Mouse (Mus musculus) MEL (cell line): Measurements from ENCODE around the gene Sox10. TPM values are rescaled to one million over a fixed set of nuclear protein-coding genes. Genes with fewer than 3 reads are reported as not detected.

Source experiments
- DNase-seq: peaks from one replicate; pipeline ENCODE4 v3.0.0; 2011; ENCODE audit warnings: low read depth, low spot score
- H3K27ac ChIP-seq: 2 replicates; pipeline ENCODE4 v1.5.1; 2012; ENCODE audit warnings: low read depth, mild to moderate bottlenecking, control low read depth, low read length, moderate library complexity; ENCODE audit not compliant: control insufficient read depth
- H3K27me3 ChIP-seq, 2 experiments: fragments of 150-350 bp in 1 of 2; sonication (generic) in 1 of 2; 2 replicates each; pipeline ENCODE4 v1.6.1; 2012; ENCODE audit warnings: low read length in 2 of 2, mild to moderate bottlenecking in 2 of 2, improper control_type of control experiment in 1 of 2, moderate library complexity in 1 of 2; ENCODE audit not compliant: insufficient read depth in 2 of 2, control insufficient read depth in 1 of 2
- H3K36me3 ChIP-seq, 2 experiments: 2 replicates each; pipeline ENCODE4 v1.6.1; 2012 to 2014; ENCODE audit warnings: low read length in 2 of 2, improper control_type of control experiment in 1 of 2, inconsistent platforms in 1 of 2, mild to moderate bottlenecking in 1 of 2; ENCODE audit not compliant: insufficient read depth in 2 of 2, control insufficient read depth in 1 of 2
- H3K4me1 ChIP-seq, 2 experiments: fragments of 150-350 bp in 1 of 2; sonication (generic) in 1 of 2; 2 replicates each; pipeline ENCODE4 v1.6.1; 2012; ENCODE audit warnings: low read length in 2 of 2, improper control_type of control experiment in 1 of 2, mild to moderate bottlenecking in 1 of 2; ENCODE audit not compliant: insufficient read depth in 2 of 2, control insufficient read depth in 1 of 2
- H3K4me3 ChIP-seq, 2 experiments: fragments of 150-350 bp in 1 of 2; sonication (generic) in 1 of 2; 2 replicates each; pipeline ENCODE4 v1.5.1; 2012; ENCODE audit warnings: low read depth in 2 of 2, low read length in 2 of 2, mild to moderate bottlenecking in 2 of 2, moderate library complexity in 2 of 2, control low read depth in 1 of 2, improper control_type of control experiment in 1 of 2; ENCODE audit not compliant: control insufficient read depth in 1 of 2, insufficient read depth in 1 of 2
- H3K79me2 ChIP-seq: 2 replicates; pipeline ENCODE4 v1.6.1; 2012; ENCODE audit warnings: mild to moderate bottlenecking, low read length, moderate library complexity; ENCODE audit not compliant: control insufficient read depth, poor library complexity, insufficient read depth
- H3K9ac ChIP-seq: 2 replicates; pipeline ENCODE4 v1.6.1; 2012; ENCODE audit warnings: low read depth, mild to moderate bottlenecking, control low read depth, low read length, moderate library complexity; ENCODE audit not compliant: control insufficient read depth, poor library complexity, severe bottlenecking
- H3K9me3 ChIP-seq: fragments of 150-350 bp; sonication (generic); replicated peaks from 2 replicates; pipeline ENCODE4 v1.6.1; 2012; ENCODE audit warnings: mild to moderate bottlenecking, low read length, improper control_type of control experiment, moderate library complexity; ENCODE audit not compliant: insufficient read depth
- E2F4 ChIP-seq: IDR thresholded peaks from 2 replicates; pipeline ENCODE4 v1.6.1; 2011; ENCODE audit warnings: low read depth, low read length, improper control_type of control experiment, borderline replicate concordance
- ELF1 ChIP-seq: IDR thresholded peaks from 2 replicates; pipeline ENCODE4 v1.6.1; 2014; ENCODE audit warnings: low read depth, mild to moderate bottlenecking, inconsistent platforms, low read length, improper control_type of control experiment, moderate library complexity
- EP300 ChIP-seq, 2 experiments: IDR thresholded peaks; 2 replicates each; pipeline ENCODE4 v1.6.1; 2011; ENCODE audit warnings: improper control_type of control experiment in 2 of 2, low read length in 2 of 2, low read depth in 1 of 2, mild to moderate bottlenecking in 1 of 2
- ETS1 ChIP-seq: IDR thresholded peaks from 2 replicates; pipeline ENCODE4 v1.6.1; 2012; ENCODE audit warnings: low read depth, mild to moderate bottlenecking, inconsistent platforms, low read length, improper control_type of control experiment, moderate library complexity
- GATA1 ChIP-seq: IDR thresholded peaks from 2 replicates; pipeline ENCODE4 v1.6.1; 2011; ENCODE audit warnings: low read depth, low read length, improper control_type of control experiment
- MAFK ChIP-seq: IDR thresholded peaks from 2 replicates; pipeline ENCODE4 v1.6.1; 2011; ENCODE audit warnings: low read depth, mild to moderate bottlenecking, low read length, improper control_type of control experiment, borderline replicate concordance
- MAZ ChIP-seq: IDR thresholded peaks from 2 replicates; pipeline ENCODE4 v1.6.1; 2012; ENCODE audit warnings: low read depth, mild to moderate bottlenecking, inconsistent platforms, low read length, improper control_type of control experiment
- NELFE ChIP-seq: IDR thresholded peaks from 2 replicates; pipeline ENCODE4 v1.6.1; 2011; ENCODE audit warnings: low read depth, low read length, improper control_type of control experiment
- NRF1 ChIP-seq: IDR thresholded peaks from 2 replicates; pipeline ENCODE4 v1.6.1; 2014; ENCODE audit warnings: low read depth, mild to moderate bottlenecking, inconsistent platforms, low read length, improper control_type of control experiment, moderate library complexity; ENCODE audit not compliant: poor library complexity, insufficient read depth, severe bottlenecking
- POLR2AphosphoS5 ChIP-seq: IDR thresholded peaks from 2 replicates; pipeline ENCODE4 v1.6.1; 2012; ENCODE audit warnings: low read depth, borderline replicate concordance, mild to moderate bottlenecking, inconsistent platforms, low read length, moderate library complexity, mixed read lengths
- RAD21 ChIP-seq: IDR thresholded peaks from 2 replicates; pipeline ENCODE4 v1.6.1; 2011; ENCODE audit warnings: mild to moderate bottlenecking, low read depth, low read length, improper control_type of control experiment
- SMC3 ChIP-seq: IDR thresholded peaks from 2 replicates; pipeline ENCODE4 v1.6.1; 2011; ENCODE audit warnings: low read depth, low read length, improper control_type of control experiment
- TBP ChIP-seq: IDR thresholded peaks from 2 replicates; pipeline ENCODE4 v1.8.0; 2011; ENCODE audit warnings: low read depth, low read length, improper control_type of control experiment
- UBTF ChIP-seq: IDR thresholded peaks from 2 replicates; pipeline ENCODE4 v1.6.1; 2012; ENCODE audit warnings: low read depth, mild to moderate bottlenecking, inconsistent platforms, low read length, improper control_type of control experiment, moderate library complexity, borderline replicate concordance; ENCODE audit not compliant: insufficient read depth
- ZC3H11A ChIP-seq: IDR thresholded peaks from 2 replicates; pipeline ENCODE4 v1.6.1; 2012; ENCODE audit warnings: low read depth, mild to moderate bottlenecking, inconsistent platforms, low read length, improper control_type of control experiment
- ZKSCAN1 ChIP-seq: IDR thresholded peaks from 2 replicates; pipeline ENCODE4 v1.6.1; 2012; ENCODE audit warnings: low read depth, mild to moderate bottlenecking, inconsistent platforms, low read length, improper control_type of control experiment, moderate library complexity
- ZMIZ1 ChIP-seq: IDR thresholded peaks from 2 replicates; pipeline ENCODE4 v1.6.1; 2012; ENCODE audit warnings: low read depth, mild to moderate bottlenecking, inconsistent platforms, low read length, improper control_type of control experiment, moderate library complexity
- ZNF384 ChIP-seq: IDR thresholded peaks from 2 replicates; pipeline ENCODE4 v1.6.1; 2012; ENCODE audit warnings: low read depth, mild to moderate bottlenecking, inconsistent platforms, low read length, improper control_type of control experiment
- polyA plus RNA-seq, 2 experiments: library from polyadenylated mRNA; stranded (reverse) in 1 of 2; unstranded in 1 of 2; fragments of >175 nt in 1 of 2; fragments of >200 nt in 1 of 2; gene quantifications; 2 replicates each; pipeline versions ENCODE4 v1.2.1 to v1.2.4; 2012; ENCODE audit warnings: low replicate concordance in 2 of 2, low read depth in 1 of 2; ENCODE audit not compliant: insufficient read length in 2 of 2, insufficient read depth in 1 of 2, missing spikeins in 1 of 2
- total RNA-seq: library from RNA; depleted of rRNA; stranded (reverse); fragments of 300-350 nt; gene quantifications from 2 replicates; pipeline ENCODE4 v1.2.3, GENCODE M21; 2012

The Sox10 gene
- total and polyA plus RNA-seq, 3 experiments, result not detected

DNA sequence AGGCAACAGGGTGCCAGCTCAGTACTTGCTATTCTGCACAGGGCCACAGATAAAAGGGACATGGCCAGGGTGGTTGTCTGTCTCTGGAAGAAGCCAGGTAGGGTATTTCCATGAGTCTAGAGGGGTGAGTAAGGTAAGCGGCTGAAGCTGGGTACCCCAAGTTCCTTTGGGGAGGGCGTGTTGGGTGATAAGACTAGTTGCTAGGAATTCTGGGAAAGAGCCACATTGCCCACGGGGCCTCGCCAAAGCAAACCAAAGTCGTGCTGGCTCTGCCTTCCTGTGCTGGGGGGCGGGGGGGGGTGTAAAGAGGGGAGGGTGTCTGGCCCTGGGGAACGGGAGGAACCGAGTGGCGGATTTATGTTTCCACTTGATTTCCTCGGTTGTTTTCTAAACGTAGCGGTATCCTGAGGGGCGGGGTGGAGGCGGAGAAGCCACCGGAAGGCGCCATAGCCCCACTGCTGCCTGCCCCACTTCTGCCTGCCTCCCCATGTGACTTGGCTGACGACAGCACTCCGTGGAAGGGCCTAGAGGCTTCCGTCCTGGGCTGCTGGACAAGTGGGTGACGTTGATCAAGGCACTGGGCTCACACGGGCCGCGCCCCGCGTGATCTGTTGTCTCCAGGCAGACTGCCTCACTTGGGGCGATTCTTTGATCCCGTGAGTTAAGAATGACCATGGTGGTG is 43.9 kb upstream of the Sox10 start (continued):
- TF ChIP-seq ZC3H11A (no peak), E2F4 (no peak), MAFK (no peak)

GRCm38 (mm10) chr15:79208211-79208610 is 43.2 kb upstream of the Sox10 start:
- Histone ChIP-seq H3K9ac (peak overlapping the region; percentile 92), H3K79me2 (peaks cover 9% of the 10 kb centered on the region; the same call in 1 of the 2 replicates), H3K9me3 (no peaks in the 10 kb centered on the region), H3K27ac (peak overlapping the region; percentile 30)
- TF ChIP-seq ETS1, result 0 out of 2 replicates have a peak, but pooled peaks have one; percentile 14
- peak; percentile 4; the same call in 1 of the 2 replicates for TF ChIP-seq GATA1
- TF ChIP-seq NELFE, result peak; percentile 20; the same call in 1 of the 2 replicates
- 0 out of 2 replicates have a peak, but pooled peaks have one; percentile 23 for TF ChIP-seq ZMIZ1
- TF ChIP-seq EP300 (IDR thresholded peaks at IDR 0.05; ENCODE audit: low read depth in 1 of 2, low read length in 2 of 2), result peak; percentile 7 to 17; a peak in 1 of 4 replicates
- no peak for TF ChIP-seq MAZ
- TF ChIP-seq ZKSCAN1, result peak; percentile 49; the same call in 1 of the 2 replicates
- no peak for TF ChIP-seq SMC3
- TF ChIP-seq, all 39 proteins: peak for 6
- H3K36me3 ChIP-seq, result peaks cover 0 to 7% of the 10 kb centered on the region in 2 experiments; a peak in 2 of 4 replicates
- peaks cover 6 to 11% of the 10 kb centered on the region in 2 experiments for H3K4me1 ChIP-seq
- H3K4me3 ChIP-seq, result no peak overlapping the region; a peak in 1 of 4 replicates
- no peaks in the 10 kb centered on the region for H3K27me3 ChIP-seq
- no peak for DNase-seq

GRCm38 (mm10) chr15:79202575-79202974 is 37.5 kb upstream of the Sox10 start:
- Histone ChIP-seq H3K4me1 (peaks cover 0 to 3% of the 10 kb centered on the region in 2 experiments; a peak in 2 of 4 replicates), H3K36me3 (no peaks in the 10 kb centered on the region), H3K79me2 (no peaks in the 10 kb centered on the region), H3K9me3 (no peaks in the 10 kb centered on the region), H3K4me3 (no peak overlapping the region), H3K27me3 (no peaks in the 10 kb centered on the region)
- no peak for DNase-seq
- TF ChIP-seq NRF1 (no peak), POLR2AphosphoS5 (no peak), TBP (no peak), UBTF (no peak), MAFK (no peak), ZNF384 (no peak), RAD21 (no peak), ELF1 (no peak)
- TF ChIP-seq, all 39 proteins: peak for 0
- H3K27ac ChIP-seq, result no peak overlapping the region
- no peak overlapping the region for H3K9ac ChIP-seq
